ENCODE assay signal across 8 mouse cellular contexts in the genomic region with DNA sequence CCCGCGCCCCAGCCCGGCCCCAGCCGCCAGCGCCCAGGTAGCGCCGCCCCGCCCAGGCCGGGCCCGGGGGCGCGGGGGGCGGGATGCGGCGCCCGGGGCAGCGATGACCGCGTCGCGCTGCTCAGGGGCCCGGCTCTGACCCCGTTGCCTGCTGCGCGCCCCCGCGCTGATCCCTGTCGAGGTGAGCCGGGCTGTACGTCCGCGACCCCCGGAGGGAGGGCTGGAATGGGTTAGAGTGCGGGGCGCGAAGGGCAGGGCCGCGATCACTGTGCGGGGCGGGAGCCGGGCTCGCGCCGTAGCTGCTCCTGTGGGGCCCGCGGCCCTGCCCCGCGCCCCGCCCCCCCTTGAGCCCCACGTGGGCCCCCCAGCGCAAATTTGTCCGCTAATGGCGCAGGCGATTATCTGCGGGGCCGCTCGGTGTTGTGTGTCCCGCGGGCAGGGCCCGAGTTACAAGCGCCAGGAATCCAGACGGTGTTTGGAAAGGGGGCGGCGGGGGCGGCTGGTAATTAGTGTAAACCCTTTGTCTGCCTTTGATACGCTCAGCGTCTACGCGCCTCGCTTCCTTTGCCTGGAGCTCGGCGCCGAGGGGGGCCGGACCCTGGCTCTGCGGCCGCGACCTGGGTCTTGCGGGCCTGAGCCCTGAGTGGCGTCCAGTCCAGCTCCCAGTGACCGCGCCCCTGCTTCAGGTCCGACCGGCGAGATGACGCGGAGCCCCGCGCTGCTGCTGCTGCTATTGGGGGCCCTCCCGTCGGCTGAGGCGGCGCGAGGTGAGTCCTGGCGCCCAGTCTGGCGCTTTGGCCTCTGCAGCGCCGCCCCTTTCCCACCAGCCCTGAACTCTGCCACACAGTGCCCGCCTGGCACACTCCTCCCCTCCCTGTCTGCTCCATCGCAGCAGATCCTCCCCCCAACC. TPM values are rescaled to one million over a fixed set of nuclear protein-coding genes. Genes with fewer than 3 reads are reported as not detected.
A peak's percentile ranks its signal among the peaks of the same experiment; 100 is the strongest.
DNase-seq lines count a peak whose midpoint lies in the region; ATAC-seq and TF ChIP-seq lines count a peak whose summit lies in the region.

No protein-coding gene starts in this region.

- intact Hi-C loops in gastrocnemius, postnatal 14 days (cut with DNase I; ENCODE audit: low total_unique reads), result loop anchor here (5.0 kb wide), 1 partner anchor 33 kb away; no protein-coding TSS in a partner anchor

- no peaks in the 10 kb centered on the region for H3K9me3 ChIP-seq in lung, embryonic 14.5 days (ENCODE audit: low read depth, low read length)
- H3K9me3 ChIP-seq in neural tube, embryonic 15.5 days (replicated peaks), result no peaks in the 10 kb centered on the region

- WGBS in bone marrow, adult 2 months, result 1% methylated on average over 98 of the region's 99 CpGs
- under 1% methylated on average over 93 of the region's 99 CpGs for WGBS in lung, embryonic 14.5 days
- WGBS in neural tube, embryonic 15.5 days, result 1% methylated on average over 79 of the region's 99 CpGs

- H3K27ac ChIP-seq in bone marrow, adult 2 months (ENCODE audit: control insufficient read depth, insufficient read depth, low read depth, low read length, poor library complexity), result peak overlapping the region; percentile 71
- H3K27ac ChIP-seq in lung, embryonic 14.5 days (ENCODE audit: low read depth), result peak overlapping the region; percentile 69
- H3K27ac ChIP-seq in neural tube, embryonic 15.5 days (replicated peaks), result 0 out of 2 replicates have a peak overlapping the region, but pooled peaks have one; percentile 18

- DNase-seq in adrenal gland, adult 18-20 months (ENCODE audit: low spot score in 2 of 2), result peak; percentile 44 to 56
- DNase-seq in adrenal gland, postnatal 4 days (ENCODE audit: low spot score in 2 of 2), result no peak
- peak; percentile 45 for DNase-seq in gastrocnemius, postnatal 14 days
- DNase-seq in kidney, adult 18-20 months, result peak; percentile 63
- peak; percentile 61 for DNase-seq in lung, embryonic 14.5 days
- peak; percentile 23 for DNase-seq in urinary bladder, postnatal 25 days (ENCODE audit: low spot score)

- TF ChIP-seq CTCF in bone marrow, adult 2 months (IDR thresholded peaks at IDR 0.05; ENCODE audit: control insufficient read depth, insufficient read depth, low read length), result no peak
- no peak for TF ChIP-seq CTCF in lung, embryonic 14.5 days (IDR thresholded peaks at IDR 0.05; ENCODE audit: low read depth)

- peak overlapping the region; percentile 80 for H3K9ac ChIP-seq in lung, embryonic 14.5 days
- peak overlapping the region; percentile 47 for H3K9ac ChIP-seq in neural tube, embryonic 15.5 days (replicated peaks)

- ATAC-seq in lung, embryonic 14.5 days (ENCODE audit: insufficient read depth), result peak; percentile 63
- peak; percentile 43 for ATAC-seq in neural tube, embryonic 15.5 days (ENCODE audit: low FRiP score)

- H3K4me3 ChIP-seq in bone marrow, adult 2 months (replicated peaks; ENCODE audit: control insufficient read depth, low read depth, low read length), result peak overlapping the region; percentile 70
- H3K4me3 ChIP-seq in lung, embryonic 14.5 days (ENCODE audit: low read depth, low read length), result peak overlapping the region; percentile 80
- H3K4me3 ChIP-seq in neural tube, embryonic 15.5 days (replicated peaks), result peak overlapping the region; percentile 69

- H3K4me2 ChIP-seq in lung, embryonic 14.5 days, result peak overlapping the region; percentile 75
- peak overlapping the region; percentile 98 for H3K4me2 ChIP-seq in neural tube, embryonic 15.5 days

- peaks cover 3% of the 10 kb centered on the region; the same call in 1 of the 2 replicates for H3K4me1 ChIP-seq in bone marrow, adult 2 months (ENCODE audit: control insufficient read depth, insufficient read depth, low read length)
- H3K4me1 ChIP-seq in lung, embryonic 14.5 days (ENCODE audit: insufficient read depth), result peaks cover 20% of the 10 kb centered on the region
- peaks cover 44% of the 10 kb centered on the region for H3K4me1 ChIP-seq in neural tube, embryonic 15.5 days

- TF ChIP-seq POLR2A in bone marrow, adult 2 months (IDR thresholded peaks at IDR 0.05; ENCODE audit: borderline replicate concordance, control insufficient read depth, low read depth, low read length), result no peak

- H3K36me3 ChIP-seq in lung, embryonic 14.5 days (ENCODE audit: insufficient read depth), result 0 out of 2 replicates have a peak, but pooled peaks cover 2% of the 10 kb centered on the region
- no peaks in the 10 kb centered on the region for H3K36me3 ChIP-seq in neural tube, embryonic 15.5 days

- H3K27me3 ChIP-seq in lung, embryonic 14.5 days (ENCODE audit: insufficient read depth, low read length), result no peaks in the 10 kb centered on the region
- peaks cover 18% of the 10 kb centered on the region for H3K27me3 ChIP-seq in neural tube, embryonic 15.5 days (replicated peaks)

RNA-seq across cellular contexts. Expression of gene Fgfrl1, which starts 2.4 kb away (rescaled TPM):
- total RNA-seq in adrenal gland, adult 18-20 months (2021), result 10 to 100 TPM; 30.3 to 68.9 TPM
- 10 to 100 TPM; 42.7 to 49.6 TPM for total RNA-seq in adrenal gland, postnatal 4 days (2021)
- 6.4 and 8.2 TPM in 2 replicates for polyA plus RNA-seq in bone marrow, adult 2 months (2011; ENCODE audit: insufficient read depth, insufficient read length, low replicate concordance, missing spikeins)
- 10 to 100 TPM; 31.9 to 45.4 TPM for total RNA-seq in gastrocnemius, postnatal 14 days (2021)
- polyA plus RNA-seq in lung, embryonic 14.5 days (2014; fragmentation: Nextera tagmentation; extraction: Ambion mirVana), result 40.1 and 47.5 TPM in 2 replicates
- 7.8 and 10.9 TPM in 2 replicates for polyA plus RNA-seq in neural tube, embryonic 15.5 days (2015; fragmentation: Nextera tagmentation; extraction: Ambion mirVana)

RNA-seq across cellular contexts. Expression of gene Slc26a1, which starts 19.2 kb away (rescaled TPM):
- total RNA-seq in adrenal gland, adult 18-20 months (2021), result under 1 TPM; 0.06 to 0.23 TPM
- 1 to 10 TPM; 3.2 to 8.1 TPM for total RNA-seq in adrenal gland, postnatal 4 days (2021)
- polyA plus RNA-seq in bone marrow, adult 2 months (2011; ENCODE audit: insufficient read depth, insufficient read length, low replicate concordance, missing spikeins), result 1.8 and 2.2 TPM in 2 replicates
- not detected for total RNA-seq in gastrocnemius, postnatal 14 days (2021)
- polyA plus RNA-seq in lung, embryonic 14.5 days (2014; fragmentation: Nextera tagmentation; extraction: Ambion mirVana), result 0.60 and 0.70 TPM in 2 replicates
- polyA plus RNA-seq in neural tube, embryonic 15.5 days (2015; fragmentation: Nextera tagmentation; extraction: Ambion mirVana), result 2.6 TPM in 2 replicates

RNA-seq across cellular contexts. Expression of gene Dgkq, which starts 25.1 kb away (rescaled TPM):
- 10 to 100 TPM; 19.9 to 21.3 TPM for total RNA-seq in adrenal gland, adult 18-20 months (2021)
- 10 to 100 TPM; 26.2 to 29.4 TPM for total RNA-seq in adrenal gland, postnatal 4 days (2021)
- polyA plus RNA-seq in bone marrow, adult 2 months (2011; ENCODE audit: insufficient read depth, insufficient read length, low replicate concordance, missing spikeins), result 4.4 and 16.4 TPM in 2 replicates
- total RNA-seq in gastrocnemius, postnatal 14 days (2021), result 1 to 10 TPM; 4.5 to 5.2 TPM
- polyA plus RNA-seq in lung, embryonic 14.5 days (2014; fragmentation: Nextera tagmentation; extraction: Ambion mirVana), result 8.7 and 12.1 TPM in 2 replicates
- polyA plus RNA-seq in neural tube, embryonic 15.5 days (2015; fragmentation: Nextera tagmentation; extraction: Ambion mirVana), result 25.2 and 33.9 TPM in 2 replicates

RNA-seq across cellular contexts. Expression of gene Idua, which starts 34.5 kb away (rescaled TPM):
- total RNA-seq in adrenal gland, adult 18-20 months (2021), result 10 to 100 TPM; 14.3 to 14.8 TPM
- total RNA-seq in adrenal gland, postnatal 4 days (2021), result 10 to 100 TPM; 17.7 to 17.8 TPM
- 4.4 and 12.4 TPM in 2 replicates for polyA plus RNA-seq in bone marrow, adult 2 months (2011; ENCODE audit: insufficient read depth, insufficient read length, low replicate concordance, missing spikeins)
- 1 to 10 TPM; 5.8 to 8.8 TPM for total RNA-seq in gastrocnemius, postnatal 14 days (2021)
- polyA plus RNA-seq in lung, embryonic 14.5 days (2014; fragmentation: Nextera tagmentation; extraction: Ambion mirVana), result 11.8 and 12.3 TPM in 2 replicates
- 11.4 and 11.7 TPM in 2 replicates for polyA plus RNA-seq in neural tube, embryonic 15.5 days (2015; fragmentation: Nextera tagmentation; extraction: Ambion mirVana)

Comparison
In these comparisons a context has a peak if more than half of its experiments do, and no peak if none do; other contexts are left out.
1. DNase-seq: peak in adrenal gland, adult 18-20 months (2 of 2), gastrocnemius, postnatal 14 days (single experiment), kidney, adult 18-20 months (single experiment), lung, embryonic 14.5 days (single experiment) and urinary bladder, postnatal 25 days (single experiment); none in adrenal gland, postnatal 4 days (0 of 2).
2. H3K27ac ChIP-seq: peak in every context shown above with its lines; median percentile 71 in bone marrow, adult 2 months; 69 in lung, embryonic 14.5 days; 18 in neural tube, embryonic 15.5 days.
3. Peak in every context shown above with its lines, with median percentiles within 50 percentile points of each other: H3K4me3 ChIP-seq.